ENCODE assay signal across 9 mouse cellular contexts in the genomic region with DNA sequence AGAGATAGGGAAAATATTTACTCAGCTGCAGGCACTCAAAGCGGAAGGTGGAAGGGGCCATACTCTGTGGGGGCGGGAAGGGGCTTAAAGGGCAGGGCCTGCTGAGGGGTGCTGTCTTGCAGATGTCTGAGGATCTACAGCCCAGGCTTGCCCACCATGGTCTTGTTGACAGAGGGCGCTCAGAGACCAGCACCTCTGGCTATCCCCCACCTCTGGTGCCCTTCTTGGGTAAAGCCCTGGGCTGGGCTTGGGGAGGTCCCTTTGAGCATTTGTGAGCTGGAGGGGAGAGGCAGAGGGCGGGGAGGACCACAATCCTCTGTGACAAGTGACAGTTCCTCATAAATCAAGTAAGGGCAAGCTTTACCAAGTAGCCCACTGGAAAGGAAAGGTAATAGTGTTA. TPM values are rescaled to one million over a fixed set of nuclear protein-coding genes. Genes with fewer than 3 reads are reported as not detected.
DNase-seq lines count a peak whose midpoint lies in the region; ATAC-seq lines count a peak whose summit lies in the region.
"Had no signal": no experiment of that assay in that cellular context is flagged by ENCODE, and none has a peak within 500 bp of the region (broad histone marks: within the 10 kb centered on the region; RNA-seq: fewer than 3 reads in every experiment).

No protein-coding gene starts in this region.

- H3K4me1 ChIP-seq in heart, embryonic 12.5 days (replicated peaks): peaks cover 64% of the 10 kb centered on the region
- H3K4me1 ChIP-seq in forebrain, embryonic 14.5 days (ENCODE audit: control insufficient read depth, insufficient read depth, low read length): peaks cover 49% of the 10 kb centered on the region
- H3K4me1 ChIP-seq in midbrain, embryonic 10.5 days: peaks cover 74% of the 10 kb centered on the region

- no peak overlapping the region for H3K4me2 ChIP-seq in heart, embryonic 12.5 days
- H3K4me2 ChIP-seq in forebrain, embryonic 14.5 days (ENCODE audit: low read length): no peak overlapping the region
- H3K4me2 ChIP-seq: limb, embryonic 15.5 days had no signal

- DNase-seq in heart, postnatal 4 days: no peak
- DNase-seq in A20 (ENCODE audit: low read depth, low spot score): peak; percentile 78
- DNase-seq in forebrain, embryonic 14.5 days (ENCODE audit: low spot score): no peak
- DNase-seq in midbrain, embryonic 10.5 days (ENCODE audit: low spot score): no peak
- DNase-seq in urinary bladder, postnatal 25 days (ENCODE audit: low spot score): no peak
- no peak for DNase-seq in spleen, adult 12 weeks (ENCODE audit: low spot score)

- no peak overlapping the region for H3K4me3 ChIP-seq in heart, embryonic 12.5 days
- H3K4me3 ChIP-seq in forebrain, embryonic 14.5 days (ENCODE audit: low read depth, low read length): no peak overlapping the region
- no peak overlapping the region for H3K4me3 ChIP-seq in midbrain, embryonic 10.5 days
- H3K4me3 ChIP-seq: limb, embryonic 15.5 days had no signal

- no peaks in the 10 kb centered on the region for H3K27me3 ChIP-seq in heart, embryonic 12.5 days (replicated peaks)
- H3K27me3 ChIP-seq in forebrain, embryonic 14.5 days (replicated peaks; ENCODE audit: control insufficient read depth, insufficient read depth, low read length): no peaks in the 10 kb centered on the region
- H3K27me3 ChIP-seq in midbrain, embryonic 10.5 days (ENCODE audit: low read depth, poor library complexity, severe bottlenecking): no peaks in the 10 kb centered on the region
- H3K27me3 ChIP-seq: limb, embryonic 15.5 days had no signal

- H3K9ac ChIP-seq in heart, embryonic 12.5 days: no peak overlapping the region
- no peak overlapping the region for H3K9ac ChIP-seq in forebrain, embryonic 14.5 days (ENCODE audit: low read length)
- H3K9ac ChIP-seq: limb, embryonic 15.5 days had no signal

- peak overlapping the region; percentile 95 for H3K27ac ChIP-seq in heart, embryonic 12.5 days (ENCODE audit: poor library complexity, severe bottlenecking)
- H3K27ac ChIP-seq in forebrain, embryonic 14.5 days (ENCODE audit: low read depth, low read length): 0 out of 2 replicates have a peak overlapping the region, but pooled peaks have one; percentile 21
- H3K27ac ChIP-seq in midbrain, embryonic 10.5 days (replicated peaks): peak overlapping the region; percentile 81
- H3K27ac ChIP-seq: limb, embryonic 15.5 days had no signal

- no peaks in the 10 kb centered on the region for H3K9me3 ChIP-seq in heart, embryonic 12.5 days (replicated peaks)
- no peaks in the 10 kb centered on the region for H3K9me3 ChIP-seq in forebrain, embryonic 14.5 days (replicated peaks; ENCODE audit: control insufficient read depth, low read length)
- no peaks in the 10 kb centered on the region for H3K9me3 ChIP-seq in midbrain, embryonic 10.5 days (replicated peaks)
- H3K9me3 ChIP-seq: limb, embryonic 15.5 days had no signal

- no peak for ATAC-seq in heart, embryonic 12.5 days (ENCODE audit: insufficient number of reproducible peaks, low FRiP score)
- no peak for ATAC-seq in forebrain, embryonic 14.5 days
- ATAC-seq in megakaryocyte-erythroid progenitor cell, adult 5-6 weeks (replicated peaks; ENCODE audit: low FRiP score, low TSS enrichment, poor library complexity, severe bottlenecking): no peak

- 59% methylated on average over 4 of the region's 4 CpGs for WGBS in heart, embryonic 12.5 days
- 66% methylated on average over 4 of the region's 4 CpGs for WGBS in forebrain, embryonic 14.5 days
- 30% methylated on average over 4 of the region's 4 CpGs for WGBS in midbrain, embryonic 10.5 days

- H3K36me3 ChIP-seq in heart, embryonic 12.5 days: 0 out of 2 replicates have a peak, but pooled peaks cover 4% of the 10 kb centered on the region
- peaks cover 12% of the 10 kb centered on the region for H3K36me3 ChIP-seq in forebrain, embryonic 14.5 days (ENCODE audit: control insufficient read depth, insufficient read depth, low read length)
- H3K36me3 ChIP-seq in midbrain, embryonic 10.5 days: peaks cover 21% of the 10 kb centered on the region

RNA-seq across cellular contexts. Expression of a gene that starts 31.6 kb away (rescaled TPM):
- polyA plus RNA-seq in heart, embryonic 12.5 days (2016; fragmentation: Nextera tagmentation; extraction: Ambion mirVana): 24.1 and 24.2 TPM in 2 replicates
- total RNA-seq in heart, postnatal 4 days (2021): 10 to 100 TPM; 50.1 to 53.8 TPM
- polyA plus RNA-seq in forebrain, embryonic 14.5 days (2014; fragmentation: Nextera tagmentation; extraction: Ambion mirVana): 23.0 and 24.8 TPM in 2 replicates
- 24.6 and 27.8 TPM in 2 replicates for polyA plus RNA-seq in midbrain, embryonic 10.5 days (2016; fragmentation: Nextera tagmentation; extraction: Ambion mirVana)
- 20.8 and 22.3 TPM in 2 replicates for total RNA-seq in megakaryocyte-erythroid progenitor cell, adult 5-6 weeks (2014; fragmentation: Nextera tagmentation)
- total RNA-seq in megakaryocyte-erythroid progenitor cell, adult 5-6 weeks (2017): 9.9 and 18.2 TPM in 2 replicates

RNA-seq across cellular contexts. Expression of a gene that starts 39.9 kb away (rescaled TPM):
- 88.2 and 94.4 TPM in 2 replicates for polyA plus RNA-seq in heart, embryonic 12.5 days (2016; fragmentation: Nextera tagmentation; extraction: Ambion mirVana)
- 10 to 100 TPM; 29.6 to 31.1 TPM for total RNA-seq in heart, postnatal 4 days (2021)
- polyA plus RNA-seq in forebrain, embryonic 14.5 days (2014; fragmentation: Nextera tagmentation; extraction: Ambion mirVana): 159 and 164 TPM in 2 replicates
- 207 and 216 TPM in 2 replicates for polyA plus RNA-seq in midbrain, embryonic 10.5 days (2016; fragmentation: Nextera tagmentation; extraction: Ambion mirVana)
- total RNA-seq in megakaryocyte-erythroid progenitor cell, adult 5-6 weeks (2014; fragmentation: Nextera tagmentation): 14.2 and 17.8 TPM in 2 replicates
- total RNA-seq in megakaryocyte-erythroid progenitor cell, adult 5-6 weeks (2017): 22.6 and 31.7 TPM in 2 replicates

RNA-seq across cellular contexts. Expression of a gene that starts 40.1 kb away (rescaled TPM):
- 8.1 and 8.9 TPM in 2 replicates for polyA plus RNA-seq in heart, embryonic 12.5 days (2016; fragmentation: Nextera tagmentation; extraction: Ambion mirVana)
- total RNA-seq in heart, postnatal 4 days (2021): 1 to 10 TPM; 4.6 to 6.4 TPM
- 6.8 and 8.0 TPM in 2 replicates for polyA plus RNA-seq in forebrain, embryonic 14.5 days (2014; fragmentation: Nextera tagmentation; extraction: Ambion mirVana)
- 17.0 and 18.1 TPM in 2 replicates for polyA plus RNA-seq in midbrain, embryonic 10.5 days (2016; fragmentation: Nextera tagmentation; extraction: Ambion mirVana)
- total RNA-seq in megakaryocyte-erythroid progenitor cell, adult 5-6 weeks (2014; fragmentation: Nextera tagmentation): 10.6 and 20.1 TPM in 2 replicates
- 9.8 and 21.1 TPM in 2 replicates for total RNA-seq in megakaryocyte-erythroid progenitor cell, adult 5-6 weeks (2017)

Comparison
In these comparisons a context has a peak if more than half of its experiments do, and no peak if none do; other contexts are left out.
1. H3K27ac ChIP-seq: peak in every context shown above with its lines; median percentile 95 in heart, embryonic 12.5 days; 81 in midbrain, embryonic 10.5 days; 21 in forebrain, embryonic 14.5 days.